Mouse (Mus musculus): Measurements from ENCODE around the gene Pigw.

- TF ChIP-seq POLR2A (IDR thresholded peaks at IDR 0.05; ENCODE audit: extremely low read depth, insufficient read depth, low read length) (no peak), CTCF (IDR thresholded peaks at IDR 0.05; ENCODE audit: low read depth, low read length) (no peak)
These were observed 12.5 kb downstream of the Pigw start for GRCm38 (mm10) chr11:84867586-84867985.
